Mouse (Mus musculus) lung, postnatal 0 days (tissue): ENCODE results near the gene Mgat4a.

Source experiments
- CTCF ChIP-seq: IDR thresholded peaks from 2 replicates; pipeline ENCODE4 v1.5.1; 2016; ENCODE audit warnings: antibody characterized with exemption, mild to moderate bottlenecking
- EP300 ChIP-seq: IDR thresholded peaks from 2 replicates; pipeline ENCODE4 v1.6.1; 2016; ENCODE audit warnings: antibody characterized with exemption, mild to moderate bottlenecking, control low read depth

DNA sequence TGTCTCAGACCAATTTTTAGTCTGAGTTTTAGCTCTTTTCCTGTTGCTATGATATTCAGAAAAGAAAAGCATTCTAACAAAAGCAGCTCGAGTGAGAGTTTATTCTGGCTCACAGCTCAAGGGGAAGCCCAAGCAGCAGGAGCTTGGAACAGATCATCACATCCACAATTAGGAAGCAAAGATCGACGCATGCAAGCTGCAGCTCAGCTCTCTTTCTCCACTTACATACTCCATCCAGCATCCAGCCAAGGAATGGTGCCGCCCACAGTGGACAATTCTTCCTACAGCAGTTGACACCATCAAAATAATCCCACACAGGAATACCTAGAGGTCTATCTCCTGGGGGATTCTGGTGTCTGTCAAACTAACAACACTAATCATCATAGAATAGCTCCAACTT lies 22.0 kb downstream of the Mgat4a start:
- TF ChIP-seq CTCF (no peak), EP300 (no peak)
